8 mouse cellular contexts compared by ENCODE assay signal in genomic region chr13:9191172-9192140, GRCm38 (mm10).
DNase-seq lines count a peak whose midpoint lies in the region; ATAC-seq and TF ChIP-seq lines count a peak whose summit lies in the region.

No protein-coding gene starts in this region.

- H3K4me1 ChIP-seq in lung, adult 2 months (ENCODE audit: control insufficient read depth, insufficient read depth, low read length), result no peaks in the 10 kb centered on the region
- 0 out of 2 replicates have a peak, but pooled peaks cover 3% of the 10 kb centered on the region for H3K4me1 ChIP-seq in liver, embryonic 13.5 days (replicated peaks)

- WGBS in lung, adult 2 months, result 41% methylated on average over 15 of the region's 15 CpGs
- WGBS in liver, embryonic 13.5 days (ENCODE audit: insufficient replicate concordance), result 32% methylated on average over 15 of the region's 15 CpGs

- H3K9me3 ChIP-seq in liver, embryonic 13.5 days (replicated peaks), result no peaks in the 10 kb centered on the region

- peak; percentile 94 for ATAC-seq in frontal cortex, adult (ENCODE audit: low TSS enrichment)
- ATAC-seq in hematopoietic stem cell, adult 5-6 weeks (replicated peaks in 1 of 2; ENCODE audit: insufficient read depth in 1 of 2, low FRiP score in 2 of 2, low TSS enrichment in 1 of 2, low read depth in 1 of 2, poor library complexity in 2 of 2, severe bottlenecking in 2 of 2), result peak; percentile 41 to 61
- ATAC-seq in liver, embryonic 13.5 days (ENCODE audit: low read depth), result peak; percentile 47
- ATAC-seq in CD4-positive, CD25-positive, alpha-beta regulatory T cell, adult 4 months, result no peak

- no peaks in the 10 kb centered on the region for H3K27me3 ChIP-seq in liver, embryonic 13.5 days

- no peak for TF ChIP-seq POLR2A in lung, adult 2 months (IDR thresholded peaks at IDR 0.05; ENCODE audit: borderline replicate concordance, extremely low read depth, low read depth, low read length)

- peak; percentile 30 to 51 for DNase-seq in lung, adult 18-20 months
- no peak for DNase-seq in lung, adult 2 months
- peak; percentile 62 for DNase-seq in adrenal gland, adult 8-10 months
- DNase-seq in liver, embryonic 13.5 days, result no peak
- peak; percentile 62 to 74 for DNase-seq in right cerebral cortex, postnatal 10 days (ENCODE audit: low spot score in 2 of 2)

- no peak for TF ChIP-seq CTCF in lung, adult 2 months (IDR thresholded peaks at IDR 0.05; ENCODE audit: insufficient read depth, low read length)

- H3K4me3 ChIP-seq in lung, adult 2 months (replicated peaks; ENCODE audit: extremely low read depth, low read depth, low read length), result no peak overlapping the region
- H3K4me3 ChIP-seq in liver, embryonic 13.5 days (replicated peaks), result no peak overlapping the region

- no peak overlapping the region for H3K27ac ChIP-seq in liver, embryonic 13.5 days

- H3K9ac ChIP-seq in liver, embryonic 13.5 days, result no peak overlapping the region

- H3K36me3 ChIP-seq in liver, embryonic 13.5 days, result no peaks in the 10 kb centered on the region

- no peak overlapping the region for H3K4me2 ChIP-seq in liver, embryonic 13.5 days

Comparison
In these comparisons a context has a peak if more than half of its experiments do, and no peak if none do; other contexts are left out.
1. DNase-seq: peak in lung, adult 18-20 months (2 of 2), adrenal gland, adult 8-10 months (single experiment) and right cerebral cortex, postnatal 10 days (2 of 2); none in lung, adult 2 months (single experiment) and liver, embryonic 13.5 days (single experiment).